Mouse (Mus musculus) hindlimb bud, embryonic 11.5 days (tissue): ENCODE data around the gene Hspa2.

ENCODE experiments used
- DNase-seq: peaks from one replicate; pipeline ENCODE4 v3.0.0-alpha.2; 2012; ENCODE audit warnings: low read depth, low spot score; ENCODE audit errors: extremely low spot score

Gene Hspa2

GRCm38 (mm10) chr12:76403886-76404537 is at the start of gene Hspa2:
TSS of gene Hspa2 (plus strand) at chr12:76404176.
- peak; percentile 97 for DNase-seq

GRCm38 (mm10) chr12:76360868-76361267 is 43.1 kb upstream of the Hspa2 start:
- DNase-seq: no peak

GRCm38 (mm10) chr12:76361405-76362302 is 42.3 kb upstream of the Hspa2 start:
- no peak for DNase-seq

GRCm38 (mm10) chr12:76362303-76362676 is 41.7 kb upstream of the Hspa2 start:
- DNase-seq: no peak

GRCm38 (mm10) chr12:76366276-76366675 is 37.7 kb upstream of the Hspa2 start:
- no peak for DNase-seq

GRCm38 (mm10) chr12:76367096-76367995 is 36.6 kb upstream of the Hspa2 start:
- DNase-seq: no peak

- no peak for DNase-seq
These were observed 35.7 kb upstream of the Hspa2 start for GRCm38 (mm10) chr12:76368201-76368789.

- DNase-seq: no peak
These were observed 35.2 kb upstream of the Hspa2 start for GRCm38 (mm10) chr12:76368790-76369205.

- no peak for DNase-seq
These were observed 34.6 kb upstream of the Hspa2 start, which contains the start of gene Zbtb25 for GRCm38 (mm10) chr12:76369206-76369977. TSS of gene Zbtb25 (minus strand) at chr12:76369602.

- DNase-seq: no peak
These were observed 33.8 kb upstream of the Hspa2 start, which contains the start of gene Zbtb1 for GRCm38 (mm10) chr12:76369978-76370830. TSS of gene Zbtb1 (plus strand) at chr12:76370266.

- no peak for DNase-seq
These were observed 33.0 kb upstream of the Hspa2 start for GRCm38 (mm10) chr12:76370831-76371571.

- DNase-seq: no peak
These were observed 31.9 kb upstream of the Hspa2 start for GRCm38 (mm10) chr12:76372046-76372445.

- DNase-seq: no peak
These were observed 30.8 kb upstream of the Hspa2 start for GRCm38 (mm10) chr12:76372881-76373818.

GRCm38 (mm10) chr12:76373991-76374390 is 30.0 kb upstream of the Hspa2 start:
- no peak for DNase-seq

GRCm38 (mm10) chr12:76374911-76375310 is 29.1 kb upstream of the Hspa2 start:
- no peak for DNase-seq

GRCm38 (mm10) chr12:76375506-76375905 is 28.5 kb upstream of the Hspa2 start:
- DNase-seq: no peak

GRCm38 (mm10) chr12:76376649-76377048 is 27.3 kb upstream of the Hspa2 start:
- DNase-seq: no peak
